Mouse (Mus musculus) left cerebral cortex, adult 18-20 months (tissue): ENCODE data around the gene Catsper1. TPM values are rescaled to one million over a fixed set of nuclear protein-coding genes. Genes with fewer than 3 reads are reported as not detected.
A peak's percentile ranks its signal among the peaks of the same experiment; 100 is the strongest.

ENCODE experiments used
- DNase-seq, 2 experiments: peaks; one replicate each; pipeline ENCODE4 v3.0.0; 2021 to 2022; ENCODE audit warnings: low spot score in 2 of 2, mixed read lengths in 1 of 2
- long read RNA-seq, 2 experiments: library from polyadenylated mRNA; stranded (forward); transcript quantifications; one replicate each; pipeline ENCODE4 v2.0.0; 2021
- total RNA-seq, 2 experiments: library from RNA; stranded (reverse); gene quantifications; 2 replicates each; pipeline ENCODE4 v1.2.3; 2021

The Catsper1 gene
- total RNA-seq, result not detected
- long read RNA-seq, experiment 1, result 0 reads
- long read RNA-seq, experiment 2, result 0 reads

DNA sequence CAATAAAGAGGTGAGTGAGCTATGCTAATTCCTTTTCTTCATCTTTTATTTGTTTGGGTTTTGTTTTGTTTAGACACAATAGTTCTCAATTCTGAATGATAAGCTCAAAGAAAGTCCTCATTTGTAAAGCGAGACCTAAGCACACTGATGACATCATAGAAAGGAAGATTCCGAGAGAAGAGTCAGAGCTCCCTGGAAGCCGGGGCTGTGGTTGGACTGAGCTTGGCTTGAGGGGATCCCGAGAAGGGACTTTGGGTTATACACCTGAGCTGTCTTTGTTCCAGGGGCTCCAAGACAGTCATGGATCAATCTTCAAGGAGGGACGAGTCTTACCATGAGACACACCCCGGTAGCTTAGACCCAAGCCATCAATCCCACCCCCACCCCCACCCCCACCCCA is at the start of gene Catsper1:
TSS of gene Catsper1 (plus strand) at position 301 of the 400 bp plus-strand sequence.
- no peak for DNase-seq

DNA sequence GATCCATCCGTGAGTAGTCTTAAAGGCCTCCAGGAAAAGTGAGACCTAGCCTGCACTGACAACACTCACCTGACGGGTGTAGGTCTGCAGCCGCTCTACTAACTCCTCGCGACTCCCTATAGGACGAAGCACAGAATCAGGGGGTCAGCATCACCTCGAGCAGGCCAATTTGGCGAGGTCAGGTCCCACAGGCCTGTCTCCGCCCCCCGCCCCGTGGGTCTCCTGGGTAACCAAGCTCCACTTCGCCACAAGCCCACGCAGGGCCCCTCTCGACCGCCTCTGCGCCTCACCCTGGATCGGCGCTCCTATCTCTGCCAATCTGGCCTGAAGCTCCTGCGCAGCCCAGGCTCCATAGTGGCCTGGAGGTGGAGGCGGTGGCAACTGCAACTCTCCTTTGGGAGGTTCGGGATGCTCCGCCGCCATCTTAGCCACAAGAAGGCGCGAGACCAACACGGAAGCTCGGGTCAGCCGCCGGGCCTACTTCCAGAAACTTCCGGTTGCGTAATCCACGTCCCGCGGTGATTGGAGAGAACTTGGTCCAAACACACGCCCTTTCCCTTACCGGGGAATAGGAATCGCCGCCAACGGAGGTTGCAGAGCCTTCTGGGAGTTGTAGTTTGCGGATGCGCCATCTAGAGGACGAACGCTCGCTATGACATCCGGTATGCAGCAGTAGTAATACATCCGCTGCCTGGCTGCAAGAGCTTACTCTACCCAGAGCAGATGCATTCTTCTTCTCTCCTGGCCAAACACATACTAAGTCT is 40.4 kb upstream of the Catsper1 start, which contains the start of gene Sf3b2:
TSS of gene Sf3b2 (minus strand) at position 484 of the 764 bp plus-strand sequence.
- DNase-seq, result peak; percentile 99

DNA sequence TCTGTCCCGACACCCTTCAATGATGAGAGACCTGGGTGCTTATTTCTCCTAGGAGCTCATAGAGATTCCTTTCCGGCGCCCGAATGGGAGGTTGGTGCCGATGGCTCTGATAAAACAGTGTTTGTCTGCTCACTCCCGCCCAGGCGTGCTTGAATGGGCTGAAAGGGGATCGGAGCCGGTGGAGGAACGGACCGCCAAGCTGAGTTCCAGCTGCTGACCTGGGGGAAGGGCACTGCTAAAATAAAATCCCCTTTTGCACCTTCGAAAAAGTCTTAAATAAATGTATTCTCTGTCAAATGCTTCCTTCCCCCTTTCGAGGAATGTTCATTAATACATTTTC is 39.8 kb upstream of the Catsper1 start:
- no peak for DNase-seq

DNA sequence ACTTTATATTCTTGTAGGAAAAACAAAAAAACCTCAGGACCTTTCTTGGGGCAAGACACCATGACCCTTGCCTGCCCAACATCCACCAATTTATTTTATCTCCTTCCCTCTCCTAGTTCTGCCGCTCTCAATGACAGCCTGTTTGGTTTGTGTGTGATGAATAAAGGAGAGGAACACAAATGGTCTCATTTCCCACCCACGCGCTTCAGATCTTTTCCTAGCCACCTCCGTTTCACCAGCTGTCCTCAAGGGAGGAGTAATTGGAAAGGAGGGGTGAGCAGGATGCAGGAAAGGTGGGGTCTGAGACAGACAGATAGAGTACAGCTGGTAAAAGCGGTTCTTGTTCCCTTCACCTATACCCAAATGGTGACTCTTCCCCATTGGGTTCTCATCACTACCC is 38.9 kb upstream of the Catsper1 start:
- DNase-seq, result peak; percentile 56 to 77

DNA sequence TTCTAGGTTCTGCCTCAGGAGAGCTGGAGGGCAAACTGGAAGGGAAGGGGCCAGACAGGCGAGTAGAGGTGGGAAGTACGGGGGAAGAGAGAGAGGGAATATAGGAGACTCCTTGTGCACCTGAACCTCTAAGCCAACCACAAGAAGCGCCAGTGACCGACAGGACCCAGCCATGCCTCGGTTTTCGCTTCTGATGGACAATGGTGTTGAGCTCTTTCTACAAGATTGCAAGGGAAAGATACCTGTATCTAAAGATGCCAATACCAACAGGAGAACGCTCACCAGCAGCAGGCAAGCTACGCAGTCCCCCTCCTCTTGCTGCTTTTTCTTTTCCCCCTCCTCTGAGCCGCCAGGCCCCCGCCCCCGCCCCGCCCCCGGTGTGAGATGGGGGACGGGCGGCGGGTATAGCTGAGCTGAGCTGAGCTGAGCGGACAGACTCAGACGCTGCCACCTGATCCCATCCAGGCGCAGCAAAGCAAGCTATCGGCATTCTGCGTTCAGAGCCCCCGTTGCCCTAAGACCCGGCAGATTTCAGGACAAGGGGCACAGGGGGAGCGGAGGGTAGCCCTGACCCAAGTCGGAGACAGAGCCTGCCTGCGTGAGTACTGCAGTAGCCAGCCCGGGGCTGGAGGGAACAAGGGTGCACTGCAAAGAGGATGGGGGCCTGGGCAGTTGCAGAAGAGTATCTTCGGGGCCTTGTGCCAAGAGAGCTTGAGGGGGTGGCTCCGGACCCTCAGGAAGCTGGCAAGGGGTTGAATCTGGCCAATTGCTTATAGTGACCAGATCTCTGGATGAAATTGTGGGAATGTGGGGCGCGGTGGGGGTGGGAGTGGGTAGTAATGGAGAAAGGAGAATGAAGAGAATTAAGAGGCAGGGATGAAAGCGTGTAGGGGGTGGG is 37.4 kb upstream of the Catsper1 start, which contains the start of gene Gal3st3:
TSS of gene Gal3st3 (plus strand) at position 429 of the 898 bp plus-strand sequence.
- peak; percentile 36 to 69 for DNase-seq

DNA sequence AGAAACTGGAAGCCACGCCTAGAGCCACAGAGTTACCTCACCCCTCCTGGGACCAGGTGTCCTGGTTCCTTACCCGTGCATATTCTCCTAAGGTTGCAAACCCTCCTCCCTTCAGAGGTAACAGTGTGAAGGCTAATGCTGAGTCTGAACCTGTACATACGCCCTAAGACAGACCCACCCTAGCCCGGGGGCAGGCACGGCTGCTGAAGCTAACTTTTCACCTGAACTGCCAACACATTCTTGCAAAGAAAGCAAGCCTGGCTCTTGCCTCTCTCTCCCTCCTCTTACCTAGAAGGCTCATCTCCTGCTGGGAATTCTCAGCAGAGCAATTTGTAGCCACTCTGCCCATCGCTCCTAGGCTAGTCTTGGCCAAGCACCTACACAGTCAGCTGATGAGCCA is 35.0 kb upstream of the Catsper1 start:
- no peak for DNase-seq

DNA sequence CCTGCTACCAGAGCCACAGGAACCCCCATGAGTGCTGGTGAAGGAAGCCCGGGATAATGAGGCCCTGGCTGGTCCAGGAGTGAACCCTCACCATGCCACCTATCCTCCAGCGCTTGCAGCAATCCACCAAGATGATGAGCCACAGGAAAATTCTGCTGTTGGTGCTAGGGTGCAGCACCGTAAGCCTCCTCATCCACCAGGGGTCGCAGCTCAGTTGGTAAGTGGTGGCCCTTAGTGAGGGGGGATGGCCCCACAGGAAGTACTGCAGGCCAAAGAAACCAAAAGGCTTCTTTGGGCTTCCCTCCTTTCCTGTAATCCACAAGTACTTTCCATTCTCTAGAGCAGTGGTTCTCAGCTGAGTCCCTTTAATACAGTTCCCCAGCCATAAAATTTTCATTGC is 33.1 kb upstream of the Catsper1 start:
- DNase-seq, result peak; percentile 35 to 44

DNA sequence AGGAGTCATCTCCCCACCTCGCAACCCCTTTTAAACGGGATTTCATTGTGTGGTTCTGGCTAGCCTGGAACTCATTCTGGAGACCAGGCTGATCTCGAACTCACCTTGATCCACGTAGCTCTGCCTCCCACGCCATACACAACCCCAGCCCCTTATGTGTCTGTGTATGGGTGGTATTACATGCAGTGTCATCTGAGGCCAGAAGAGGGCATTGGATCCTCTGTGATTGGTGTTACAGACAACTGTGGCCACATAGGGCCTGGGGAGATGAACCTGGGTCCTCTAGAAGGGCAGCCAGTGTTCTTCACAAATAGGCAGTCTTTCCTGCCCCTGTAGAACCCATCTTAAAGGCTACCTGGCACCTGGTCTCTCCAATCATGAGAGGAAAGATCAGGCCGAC is 29.3 kb upstream of the Catsper1 start:
- DNase-seq, result no peak

DNA sequence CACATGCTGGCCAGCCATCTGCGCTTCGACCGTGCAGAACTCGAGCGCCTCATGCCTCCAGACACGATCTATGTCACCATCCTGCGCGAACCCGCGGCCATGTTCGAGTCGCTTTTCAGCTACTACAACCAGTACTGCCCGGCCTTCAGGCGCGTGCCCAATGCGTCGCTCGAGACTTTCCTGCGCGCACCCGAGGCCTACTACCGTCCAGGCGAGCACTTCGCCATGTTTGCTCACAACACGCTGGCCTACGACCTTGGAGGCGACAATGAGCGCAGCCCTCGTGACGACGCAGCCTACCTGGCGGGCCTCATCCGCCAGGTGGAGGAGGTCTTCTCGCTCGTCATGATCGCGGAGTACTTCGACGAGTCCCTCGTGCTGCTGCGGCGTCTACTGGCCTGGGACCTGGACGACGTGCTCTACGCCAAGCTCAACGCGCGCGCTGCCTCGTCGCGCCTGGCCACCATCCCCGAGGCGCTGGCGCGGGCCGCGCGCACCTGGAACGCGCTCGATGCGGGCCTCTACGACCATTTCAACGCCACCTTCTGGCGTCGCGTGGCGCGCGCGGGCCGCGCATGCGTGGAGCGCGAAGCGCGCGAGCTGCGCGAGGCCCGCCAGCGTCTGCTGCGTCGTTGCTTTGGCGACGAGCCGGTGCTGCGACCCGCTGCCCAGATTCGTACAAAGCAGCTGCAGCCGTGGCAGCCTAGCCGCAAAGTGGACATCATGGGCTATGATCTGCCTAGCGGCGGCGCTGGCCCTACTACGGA is 28.4 kb upstream of the Catsper1 start:
- DNase-seq, result no peak

DNA sequence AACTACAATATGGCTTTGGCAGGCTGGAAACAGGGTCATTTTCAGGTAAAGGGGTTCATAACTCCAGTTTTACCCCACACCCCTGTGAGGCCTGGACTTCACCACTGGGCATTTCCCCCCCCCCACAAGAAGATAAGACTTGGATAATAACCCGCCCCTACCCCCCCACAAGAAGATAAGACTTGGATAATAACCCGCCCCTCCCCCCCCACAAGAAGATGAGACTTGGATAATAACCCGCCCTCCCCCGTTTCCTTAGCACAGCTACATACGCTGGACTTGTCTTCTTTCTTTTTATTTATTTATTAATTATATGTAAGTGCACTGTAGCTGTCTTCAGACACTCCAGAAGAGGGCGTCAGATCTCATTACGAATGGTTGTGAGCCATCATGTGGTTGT is 26.5 kb upstream of the Catsper1 start:
- DNase-seq, result no peak

DNA sequence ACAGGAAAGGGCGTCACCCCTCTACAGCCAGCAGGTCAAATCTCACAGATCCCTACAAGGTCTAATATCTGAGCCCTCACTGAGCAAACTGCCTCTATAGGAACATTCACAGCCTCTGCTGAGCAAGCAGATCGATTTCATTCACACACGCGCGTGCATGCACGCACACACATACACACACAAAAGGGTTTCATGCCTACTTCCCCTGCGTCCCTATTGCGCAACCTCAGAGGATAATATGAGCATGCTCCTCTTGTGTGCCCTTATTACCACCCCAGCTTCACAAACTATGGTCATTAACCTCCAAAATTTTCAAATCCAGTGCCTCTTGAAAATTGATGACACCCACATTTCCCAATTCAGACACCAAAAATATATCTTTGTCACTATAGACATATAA is 22.4 kb upstream of the Catsper1 start:
- DNase-seq, result no peak

DNA sequence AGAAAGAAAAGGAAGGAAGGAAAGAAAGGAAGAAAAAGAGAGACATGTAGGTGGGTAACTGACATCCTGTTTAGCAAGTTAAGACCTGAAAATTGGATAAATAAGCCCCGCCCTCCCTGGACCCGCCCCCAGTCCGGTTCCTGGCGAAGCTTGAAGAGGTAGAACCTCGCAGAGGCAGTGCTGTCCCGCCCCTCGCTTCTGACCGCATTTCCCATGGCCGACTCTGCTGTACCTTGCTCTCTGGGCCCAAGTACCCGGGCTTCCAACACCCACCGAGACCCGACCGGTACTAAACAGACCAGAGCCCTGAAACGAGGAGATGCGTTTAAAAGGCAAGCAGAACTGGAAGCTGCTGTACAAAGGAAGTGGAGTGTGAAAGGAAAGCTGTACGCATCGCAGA is 11.7 kb upstream of the Catsper1 start:
- DNase-seq, result no peak

DNA sequence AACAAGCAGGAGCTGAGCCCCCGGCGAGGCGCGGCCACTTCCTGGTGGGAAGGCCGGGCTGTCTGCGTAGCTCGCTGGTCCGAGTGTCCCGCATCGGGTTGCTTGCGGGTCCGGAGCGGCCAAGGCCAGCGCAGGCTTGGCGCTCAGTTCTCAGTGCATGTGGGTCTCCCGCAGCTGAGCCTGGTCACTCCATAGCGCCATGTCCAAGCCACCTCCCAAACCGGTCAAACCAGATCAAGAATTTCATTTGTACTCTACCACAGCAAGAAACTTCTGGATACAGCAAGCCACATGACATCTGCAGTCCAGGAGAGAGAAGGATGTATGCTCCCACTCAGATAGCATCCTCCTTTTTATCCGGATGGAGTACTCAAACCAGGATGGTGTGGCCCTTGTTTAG is 7.6 kb upstream of the Catsper1 start:
- DNase-seq, result no peak

DNA sequence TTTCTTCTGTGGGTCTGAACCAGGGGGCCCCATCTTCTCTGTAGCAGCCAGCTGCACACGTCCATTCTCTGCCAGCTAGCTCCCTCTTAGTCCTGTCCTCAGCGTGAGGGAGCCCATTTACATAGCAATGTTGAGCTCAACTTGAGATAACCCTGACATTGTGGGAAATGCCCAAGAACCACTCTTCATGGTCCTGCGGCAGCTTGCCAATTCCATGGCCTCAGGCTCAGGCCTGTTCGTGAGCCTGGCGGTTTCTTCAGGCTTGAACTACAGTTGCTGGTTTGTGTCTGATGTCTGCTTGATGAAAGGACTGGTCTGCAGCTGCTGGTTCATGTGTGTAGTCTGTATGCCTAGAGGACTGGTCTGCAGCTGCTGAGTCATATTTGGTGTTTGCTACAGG is 800 bp upstream of the Catsper1 start:
- no peak for DNase-seq

DNA sequence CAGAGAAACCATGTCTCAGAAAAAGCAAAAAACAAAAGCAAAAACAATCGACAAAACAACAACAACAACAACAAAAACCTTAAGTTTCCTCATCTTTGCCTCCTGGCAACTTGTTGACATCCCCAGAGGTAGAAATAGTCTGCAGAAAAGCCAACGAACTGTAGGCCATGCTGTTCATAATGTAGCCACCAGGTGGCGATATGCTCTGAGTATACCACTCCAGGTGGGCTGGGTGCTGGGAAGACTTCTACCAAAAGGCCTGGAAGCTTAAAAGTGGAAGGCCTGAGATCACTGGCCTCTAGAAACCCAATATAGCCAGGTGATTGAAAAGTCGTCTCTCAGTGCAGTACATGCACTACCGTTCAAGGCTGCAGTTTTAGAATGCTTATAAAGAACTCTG is 2.4 kb downstream of the Catsper1 start:
- peak; percentile 74 to 79 for DNase-seq

DNA sequence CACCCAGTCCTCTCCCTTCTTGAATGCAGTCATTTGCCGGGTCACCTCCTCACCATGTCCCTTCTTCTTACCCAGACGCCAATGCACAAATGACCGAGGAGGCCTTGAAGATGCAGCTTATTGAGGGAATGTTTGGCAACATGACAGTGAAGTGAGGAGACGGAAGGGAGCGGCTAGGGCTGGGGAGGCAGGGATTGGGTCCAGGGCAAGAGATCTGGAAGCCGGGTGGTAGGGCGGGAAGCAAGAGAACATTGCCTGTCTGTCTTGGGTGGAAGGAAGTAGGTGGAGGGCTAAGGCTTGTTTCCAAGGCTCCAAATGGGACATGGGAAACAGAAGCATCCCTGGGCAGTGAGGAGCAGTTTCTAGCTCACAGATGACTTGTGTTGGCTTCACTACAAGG is 5.8 kb downstream of the Catsper1 start:
- no peak for DNase-seq

DNA sequence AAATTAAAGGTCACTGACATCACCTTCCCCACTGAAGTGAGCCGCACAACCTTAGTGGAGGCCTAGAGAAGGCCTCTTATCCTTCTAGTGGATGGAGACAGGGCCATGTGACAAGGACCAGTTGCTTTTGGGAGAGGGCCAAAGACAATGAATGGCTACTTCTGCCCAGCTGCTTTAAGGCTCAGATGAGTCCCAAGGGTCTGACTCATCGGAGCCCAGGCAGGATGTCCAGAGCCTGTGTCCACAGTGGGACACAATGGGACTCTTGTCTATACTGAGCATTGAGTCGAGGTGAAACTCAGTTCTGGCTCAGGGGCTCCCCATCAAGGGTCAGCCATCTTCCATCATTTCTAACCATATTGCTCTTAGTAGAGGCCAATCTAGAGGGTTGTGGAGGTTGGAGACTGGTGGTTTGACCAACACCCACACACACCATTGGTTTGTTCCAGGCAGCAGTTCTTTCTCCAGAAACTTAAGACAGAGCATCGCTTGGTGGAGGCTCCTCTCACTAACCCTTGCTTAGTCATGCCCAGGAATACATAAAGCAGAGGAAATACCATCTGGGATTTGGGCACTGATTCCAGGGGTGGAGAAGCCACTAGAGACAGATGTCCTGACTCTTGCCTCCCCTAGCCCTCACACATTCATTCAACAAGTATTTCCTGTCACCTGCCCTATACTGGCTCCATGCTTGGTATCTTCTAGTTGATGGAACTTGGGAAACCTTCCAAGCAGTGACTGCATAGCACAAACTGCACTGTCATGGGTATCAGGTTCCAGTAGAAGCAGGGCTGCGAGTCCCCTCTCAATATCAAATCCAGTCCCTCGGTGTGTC is 10.0 kb downstream of the Catsper1 start:
- no peak for DNase-seq

DNA sequence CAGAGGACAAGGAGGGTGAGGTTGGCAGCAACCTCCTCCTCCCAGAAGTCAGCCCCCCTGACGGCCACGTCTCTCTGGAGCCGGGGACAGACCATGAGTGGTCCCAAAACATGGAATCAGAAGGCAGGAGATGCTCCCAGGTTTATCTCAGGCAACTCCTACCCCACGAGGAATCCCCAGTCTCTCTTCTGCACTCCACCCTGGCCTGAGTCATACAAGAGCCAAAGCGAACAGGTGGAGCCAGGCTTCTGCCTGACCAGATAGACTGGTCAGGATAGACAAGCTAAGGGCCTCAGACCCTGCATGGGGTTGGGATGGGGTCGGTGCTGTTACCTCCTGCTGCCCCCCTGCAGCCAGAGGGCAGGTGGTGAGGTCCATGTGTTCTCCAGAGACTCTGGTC is 12.5 kb downstream of the Catsper1 start:
- no peak for DNase-seq

DNA sequence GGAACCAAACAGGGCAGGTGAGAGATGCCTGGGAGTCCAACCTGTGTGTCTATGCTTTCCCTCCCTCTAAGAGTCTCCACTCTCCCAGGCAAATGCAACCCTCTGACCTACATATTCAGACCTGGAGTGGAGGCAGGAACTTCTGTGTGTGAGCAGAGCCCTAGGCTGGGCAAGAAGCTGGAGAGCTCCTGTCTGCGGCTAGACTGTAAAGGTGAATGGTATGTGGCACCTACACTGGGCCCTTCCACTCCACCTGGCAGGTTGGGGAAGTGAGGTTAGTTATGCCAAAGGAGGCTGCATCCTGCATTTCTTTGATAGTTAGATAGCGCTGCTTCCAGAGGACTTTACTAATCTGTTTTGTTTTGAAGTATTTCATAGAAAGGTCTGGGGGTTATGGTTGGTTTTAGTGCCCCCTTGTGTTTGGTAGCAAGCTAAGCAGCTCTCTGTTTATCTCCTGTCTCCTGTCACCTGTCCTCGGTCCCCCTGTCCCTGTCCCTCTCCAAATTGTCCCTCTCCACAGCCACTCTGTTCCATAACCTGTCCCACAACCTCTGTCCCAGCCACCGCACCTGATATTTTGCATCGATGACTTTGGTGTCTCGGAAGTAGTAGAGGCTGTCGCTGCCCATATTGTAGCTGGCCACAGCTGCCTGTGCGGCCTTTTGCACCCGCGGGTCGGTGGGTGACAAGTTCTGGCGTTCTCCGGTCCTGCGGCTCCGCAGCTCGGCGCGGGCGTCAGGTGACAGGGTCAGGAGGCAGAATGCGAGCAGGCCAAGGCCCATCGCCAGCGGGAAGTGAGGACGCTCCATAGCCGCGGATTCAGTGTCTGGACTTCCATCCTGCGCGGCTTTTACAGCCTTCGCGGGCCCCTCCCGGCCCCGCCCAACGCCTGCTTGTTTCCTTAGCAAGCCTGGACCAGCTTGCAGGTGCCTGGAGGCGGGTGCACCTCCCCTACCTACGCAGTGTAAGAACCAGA is 13.3 kb downstream of the Catsper1 start:
- peak; percentile 17 to 40 for DNase-seq
